Mouse (Mus musculus): Measurements from ENCODE around the gene Mpdu1. TPM values are rescaled to one million over a fixed set of nuclear protein-coding genes. Genes with fewer than 3 reads are reported as not detected.

Mpdu1 gene
- polyA plus RNA-seq, 1 experiment from 2014 or later: 32.2 TPM

DNA sequence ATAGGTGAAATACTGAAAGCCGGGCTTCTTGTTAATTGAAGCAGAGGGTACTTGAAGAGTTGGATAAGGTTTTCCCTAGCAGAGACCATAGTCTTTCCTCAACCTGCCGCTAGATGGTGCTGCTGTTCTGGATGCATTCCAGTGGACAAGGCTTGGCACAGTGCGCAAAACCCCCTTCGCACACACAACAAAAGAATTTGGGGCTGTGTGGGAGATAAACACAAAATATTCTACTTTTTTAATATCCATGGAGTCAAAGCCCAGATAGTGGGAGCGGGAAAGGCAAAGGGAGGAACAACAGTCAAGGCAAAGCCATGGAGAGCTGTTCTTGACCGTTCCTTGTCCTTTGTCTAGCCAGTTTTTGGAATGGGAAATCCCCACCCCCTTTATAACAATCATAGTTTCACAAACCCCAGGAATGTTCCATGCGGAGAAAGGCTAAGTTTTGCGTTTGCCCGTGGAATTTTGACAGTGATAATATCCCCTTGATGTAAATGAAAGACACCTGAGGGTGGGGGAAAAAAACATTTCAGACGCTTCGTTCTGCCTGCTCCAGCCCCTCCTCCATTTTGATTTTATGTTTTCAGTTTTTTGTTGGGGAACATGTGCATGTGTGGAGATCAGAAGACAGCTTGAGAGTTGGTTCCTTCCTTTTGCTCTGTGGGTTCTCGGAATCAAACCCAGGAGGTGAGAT is 20.5 kb upstream of the Mpdu1 start:
- H3K4me1 ChIP-seq (ENCODE audit: insufficient read depth): peaks cover 18% of the 10 kb centered on the region
- DNase-seq (peak; percentile 98), ATAC-seq (ENCODE audit: insufficient read depth) (0 out of 2 replicates have a peak, but pooled peaks have one; percentile 39)
- H3K9me3 ChIP-seq (ENCODE audit: low read depth, low read length): no peaks in the 10 kb centered on the region
- H3K27me3 ChIP-seq (ENCODE audit: insufficient read depth, low read length): no peaks in the 10 kb centered on the region
- peak overlapping the region; percentile 95 for H3K4me2 ChIP-seq
- H3K4me3 ChIP-seq (ENCODE audit: low read depth, low read length): peak overlapping the region; percentile 87
- 11% methylated on average over 12 of the region's 12 CpGs for WGBS
- H3K36me3 ChIP-seq (ENCODE audit: insufficient read depth): peaks cover 26% of the 10 kb centered on the region
- peak overlapping the region; percentile 96 for H3K27ac ChIP-seq (ENCODE audit: low read depth)
- peak overlapping the region; percentile 47 for H3K9ac ChIP-seq
- peak; percentile 96 for TF ChIP-seq CTCF (IDR thresholded peaks at IDR 0.05; ENCODE audit: low read depth)

DNA sequence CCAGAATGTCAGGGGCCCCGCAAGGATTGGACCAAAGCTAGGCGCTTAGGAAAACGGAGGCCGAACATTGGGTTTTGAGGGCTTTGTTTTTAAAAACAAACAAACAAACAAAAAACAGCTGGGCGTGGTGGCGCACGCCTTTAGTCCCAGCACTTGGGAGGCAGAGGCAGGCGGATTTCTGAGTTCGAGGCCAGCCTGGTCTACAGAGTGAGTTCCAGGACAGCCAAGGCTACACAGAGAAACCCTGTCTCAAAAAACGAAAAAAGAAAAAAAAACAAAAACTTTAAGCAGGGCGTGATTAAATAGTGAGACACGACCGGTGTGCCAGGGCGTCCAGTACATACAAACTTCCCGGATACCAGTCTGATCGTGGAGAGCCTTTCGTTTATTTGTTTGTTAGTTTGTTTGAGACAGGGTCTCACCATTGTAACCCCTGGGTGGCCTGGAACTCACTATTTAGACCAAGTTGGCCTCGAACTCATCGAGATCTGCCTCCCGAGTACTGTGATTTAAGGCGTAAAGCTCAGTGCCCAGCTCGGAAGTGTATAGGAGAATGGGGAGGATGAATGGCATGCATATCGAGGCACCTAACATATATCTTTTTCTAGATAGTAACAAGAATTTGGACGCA is 19.9 kb upstream of the Mpdu1 start:
- peak overlapping the region; percentile 78 for H3K9ac ChIP-seq
- ATAC-seq (ENCODE audit: insufficient read depth): peak; percentile 14; the same call in 1 of the 2 replicates
- H3K27me3 ChIP-seq (ENCODE audit: insufficient read depth, low read length): no peaks in the 10 kb centered on the region
- H3K27ac ChIP-seq (ENCODE audit: low read depth): peak overlapping the region; percentile 96
- no peak for TF ChIP-seq CTCF (IDR thresholded peaks at IDR 0.05; ENCODE audit: low read depth)
- H3K4me2 ChIP-seq: peak overlapping the region; percentile 95
- H3K36me3 ChIP-seq (ENCODE audit: insufficient read depth): peaks cover 33% of the 10 kb centered on the region
- H3K9me3 ChIP-seq (ENCODE audit: low read depth, low read length): no peaks in the 10 kb centered on the region
- 18% methylated on average over 24 of the region's 24 CpGs for WGBS
- peak overlapping the region; percentile 87 for H3K4me3 ChIP-seq (ENCODE audit: low read depth, low read length)
- H3K4me1 ChIP-seq (ENCODE audit: insufficient read depth): peaks cover 18% of the 10 kb centered on the region
- no peak for DNase-seq

DNA sequence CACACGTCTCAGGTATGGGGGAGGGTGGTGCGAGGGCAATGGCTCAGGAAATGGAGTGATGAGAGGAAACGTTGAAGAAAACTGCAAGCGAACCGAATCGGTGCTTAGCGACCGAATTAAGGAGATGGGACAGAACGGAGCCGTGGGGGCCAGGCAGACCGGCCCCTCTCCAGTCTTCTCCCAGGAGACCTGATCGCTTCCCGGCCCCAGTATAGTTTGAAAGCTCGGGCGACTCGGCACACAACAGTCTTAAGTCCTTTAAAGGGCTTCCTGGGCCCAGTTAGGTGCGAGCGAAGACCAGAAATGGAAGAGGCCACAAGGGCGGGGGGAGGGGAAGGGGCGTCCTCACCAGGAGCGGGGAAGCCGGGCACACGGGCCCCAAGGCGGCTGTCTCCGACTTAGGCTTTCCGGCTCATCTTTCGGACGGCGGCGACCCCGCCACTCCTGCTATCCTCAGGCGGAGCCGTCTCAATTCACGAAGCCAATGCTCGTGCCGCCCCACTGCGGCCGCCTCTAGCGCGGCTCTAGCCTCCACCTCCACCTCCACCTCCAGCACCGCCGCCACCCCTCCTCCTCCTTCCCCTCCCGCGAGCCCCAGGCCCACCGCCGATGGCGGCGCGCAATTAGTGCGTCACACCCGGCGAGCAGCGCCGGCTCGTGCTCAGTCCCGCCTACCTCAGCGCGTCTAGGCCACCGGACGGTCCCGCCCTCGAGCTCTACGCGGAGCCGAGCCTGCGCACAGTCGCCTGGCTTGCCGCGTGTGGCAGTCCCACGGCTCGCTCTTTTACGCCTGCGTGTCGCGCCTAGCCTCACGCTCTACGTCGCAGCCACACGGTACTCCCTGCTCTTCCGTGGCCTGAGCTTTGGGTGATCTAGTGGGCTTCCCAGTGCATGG is 19.1 kb upstream of the Mpdu1 start, which contains the start of gene Senp3:
Senp3 (minus strand) TSS at position 771 of the 895 bp plus-strand sequence.
- Histone ChIP-seq H3K4me2 (peak within 1 kb of the TSS; percentile 95), H3K27me3 (ENCODE audit: insufficient read depth, low read length) (no peaks in the 10 kb centered on the region), H3K36me3 (ENCODE audit: insufficient read depth) (peaks cover 41% of the 10 kb centered on the region), H3K9me3 (ENCODE audit: low read depth, low read length) (no peaks in the 10 kb centered on the region), H3K4me3 (ENCODE audit: low read depth, low read length) (peak within 1 kb of the TSS; percentile 87), H3K9ac (peak within 1 kb of the TSS; percentile 78), H3K4me1 (ENCODE audit: insufficient read depth) (peaks cover 18% of the 10 kb centered on the region), H3K27ac (ENCODE audit: low read depth) (peak within 1 kb of the TSS; percentile 96)
- under 1% methylated on average over 75 of the region's 80 CpGs for WGBS
- TF ChIP-seq CTCF (IDR thresholded peaks at IDR 0.05; ENCODE audit: low read depth): no peak
- ATAC-seq (ENCODE audit: insufficient read depth) (peak; percentile 95), DNase-seq (peak; percentile 99)

DNA sequence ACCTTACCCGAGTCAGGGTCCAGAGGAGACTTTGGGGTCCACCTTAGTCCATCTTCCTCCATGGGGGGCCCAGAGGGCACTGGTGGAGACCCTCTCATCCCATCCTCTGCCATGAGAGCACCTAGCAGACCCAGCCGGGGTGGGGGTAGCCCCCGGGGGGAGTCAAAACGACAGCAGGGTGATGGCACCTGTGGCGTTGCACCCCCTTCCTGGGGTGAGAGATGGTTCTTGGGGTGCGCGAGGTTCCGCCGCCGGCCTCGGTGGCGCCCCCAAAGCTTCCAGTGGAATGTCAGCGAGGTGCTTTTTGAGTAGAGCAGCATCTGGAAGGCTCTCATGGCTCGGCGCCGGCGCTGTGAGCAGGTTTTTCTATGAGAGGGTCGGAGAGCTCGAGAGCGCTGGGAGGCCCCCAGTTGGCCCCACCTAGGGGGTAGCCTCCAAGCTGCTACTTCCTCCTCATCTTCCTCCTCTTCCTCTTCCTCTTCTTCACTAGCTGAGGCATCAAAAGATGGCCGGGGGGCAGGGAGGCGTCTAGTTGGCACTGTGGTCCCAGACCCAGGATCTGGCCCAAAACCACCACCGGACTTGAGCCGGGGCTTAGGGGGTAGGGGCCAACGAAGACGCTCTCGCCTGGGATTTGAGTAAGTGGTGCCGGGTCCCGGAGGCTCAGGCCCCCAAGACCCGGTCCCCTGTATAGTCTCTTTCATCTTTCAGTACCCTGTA is 17.9 kb upstream of the Mpdu1 start:
- no peaks in the 10 kb centered on the region for H3K9me3 ChIP-seq (ENCODE audit: low read depth, low read length)
- peak overlapping the region; percentile 87 for H3K4me3 ChIP-seq (ENCODE audit: low read depth, low read length)
- H3K27ac ChIP-seq (ENCODE audit: low read depth): no peak overlapping the region
- DNase-seq (no peak), ATAC-seq (ENCODE audit: insufficient read depth) (no peak)
- peak overlapping the region; percentile 78; the same call in 1 of the 2 replicates for H3K9ac ChIP-seq
- H3K36me3 ChIP-seq (ENCODE audit: insufficient read depth): peaks cover 53% of the 10 kb centered on the region
- H3K4me1 ChIP-seq (ENCODE audit: insufficient read depth): peaks cover 6% of the 10 kb centered on the region; the same call in 1 of the 2 replicates
- 89% methylated on average over 30 of the region's 30 CpGs for WGBS
- peak overlapping the region; percentile 95 for H3K4me2 ChIP-seq
- no peak for TF ChIP-seq CTCF (IDR thresholded peaks at IDR 0.05; ENCODE audit: low read depth)
- no peaks in the 10 kb centered on the region for H3K27me3 ChIP-seq (ENCODE audit: insufficient read depth, low read length)

GRCm38 (mm10) chr11:69679144-69679543 is 16.7 kb upstream of the Mpdu1 start:
- WGBS: 100% methylated on average over 2 of the region's 2 CpGs
- Histone ChIP-seq H3K27ac (ENCODE audit: low read depth) (no peak overlapping the region), H3K36me3 (ENCODE audit: insufficient read depth) (peaks cover 65% of the 10 kb centered on the region), H3K9ac (no peak overlapping the region), H3K4me3 (ENCODE audit: low read depth, low read length) (no peak overlapping the region), H3K27me3 (ENCODE audit: insufficient read depth, low read length) (no peaks in the 10 kb centered on the region), H3K4me1 (ENCODE audit: insufficient read depth) (peaks cover 6% of the 10 kb centered on the region; the same call in 1 of the 2 replicates), H3K9me3 (ENCODE audit: low read depth, low read length) (no peaks in the 10 kb centered on the region), H3K4me2 (no peak overlapping the region)
- no peak for TF ChIP-seq CTCF (IDR thresholded peaks at IDR 0.05; ENCODE audit: low read depth)
- DNase-seq (no peak), ATAC-seq (ENCODE audit: insufficient read depth) (no peak)

- Histone ChIP-seq H3K4me1 (ENCODE audit: insufficient read depth) (peaks cover 2% of the 10 kb centered on the region), H3K9ac (peak within 1 kb of the TSS; percentile 100), H3K36me3 (ENCODE audit: insufficient read depth) (peaks cover 78% of the 10 kb centered on the region), H3K27me3 (ENCODE audit: insufficient read depth, low read length) (no peaks in the 10 kb centered on the region), H3K27ac (ENCODE audit: low read depth) (peak within 1 kb of the TSS; percentile 99), H3K4me3 (ENCODE audit: low read depth, low read length) (peak within 1 kb of the TSS; percentile 99), H3K9me3 (ENCODE audit: low read depth, low read length) (no peaks in the 10 kb centered on the region), H3K4me2 (peak within 1 kb of the TSS; percentile 96)
- DNase-seq (peak; percentile 100), ATAC-seq (ENCODE audit: insufficient read depth) (peak; percentile 97)
- WGBS: 0% methylated on average over 36 of the region's 36 CpGs
- TF ChIP-seq CTCF (IDR thresholded peaks at IDR 0.05; ENCODE audit: low read depth): no peak
These were observed 9.8 kb upstream of the Mpdu1 start, which contains the start of gene Eif4a1 for GRCm38 (mm10) chr11:69672211-69672706. Gene Eif4a1, minus strand, starts transcription at chr11:69672423.
